Mouse (Mus musculus): Measurements from ENCODE around the gene Cyp2t4. TPM values are rescaled to one million over a fixed set of nuclear protein-coding genes. Genes with fewer than 3 reads are reported as not detected.

Cyp2t4 gene
- polyA plus RNA-seq, 1 experiment = 0.02 TPM

DNA sequence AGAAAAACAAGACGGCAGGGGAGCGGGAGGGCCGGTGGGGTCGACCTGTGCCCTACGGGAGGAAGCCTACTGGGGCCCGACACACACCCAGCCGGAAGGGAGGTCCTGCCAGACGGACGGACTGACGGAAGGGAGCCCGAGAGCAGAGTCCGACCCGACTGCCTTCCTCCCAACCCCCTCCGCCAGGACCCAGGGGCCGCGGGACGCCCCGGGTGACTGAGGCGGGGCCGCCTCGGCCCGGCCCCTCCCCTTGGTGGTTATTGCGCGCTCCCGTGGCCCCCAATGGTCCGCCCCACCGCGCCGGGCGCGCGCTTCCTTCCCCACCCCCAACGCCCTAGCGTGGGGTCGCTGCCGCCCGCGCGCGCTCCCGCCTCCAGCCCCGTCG is 12.7 kb downstream of the Cyp2t4 start:
- H3K4me3 ChIP-seq = peak overlapping the region; percentile 74
- no peaks in the 10 kb centered on the region for H3K36me3 ChIP-seq (ENCODE audit: control insufficient read depth, insufficient read depth)
- H3ac ChIP-seq (ENCODE audit: control insufficient read depth, insufficient read length) = peak overlapping the region; percentile 46
- H3K79me2 ChIP-seq (ENCODE audit: control insufficient read depth, insufficient read depth) = peaks cover 12% of the 10 kb centered on the region
- peak overlapping the region; percentile 79 for H3K4me2 ChIP-seq (ENCODE audit: low read depth)
- no peaks in the 10 kb centered on the region for H3K27me3 ChIP-seq (ENCODE audit: control insufficient read depth, insufficient read depth, insufficient read length)
- TF ChIP-seq SRF (IDR thresholded peaks at IDR 0.05; ENCODE audit: control insufficient read depth, insufficient read length, low read depth) (no peak), POLR2AphosphoS2 (IDR thresholded peaks at IDR 0.05; ENCODE audit: insufficient read length, low read depth) (peak; percentile 78), POLR2A (IDR thresholded peaks at IDR 0.05; ENCODE audit: insufficient read length, low read depth) (peak; percentile 65), CEBPB (IDR thresholded peaks at IDR 0.05; ENCODE audit: insufficient read depth, poor library complexity, severe bottlenecking) (no peak), E2F4 (IDR thresholded peaks at IDR 0.05; ENCODE audit: insufficient read depth) (no peak), MYOD1 (IDR thresholded peaks at IDR 0.05; ENCODE audit: control insufficient read depth in 1 of 3, insufficient read length in 2 of 3, low read depth in 2 of 3) (peak in 1 of 3 experiments; percentile 11), TCF3 (IDR thresholded peaks at IDR 0.05; ENCODE audit: insufficient read length, low read depth) (no peak)

DNA sequence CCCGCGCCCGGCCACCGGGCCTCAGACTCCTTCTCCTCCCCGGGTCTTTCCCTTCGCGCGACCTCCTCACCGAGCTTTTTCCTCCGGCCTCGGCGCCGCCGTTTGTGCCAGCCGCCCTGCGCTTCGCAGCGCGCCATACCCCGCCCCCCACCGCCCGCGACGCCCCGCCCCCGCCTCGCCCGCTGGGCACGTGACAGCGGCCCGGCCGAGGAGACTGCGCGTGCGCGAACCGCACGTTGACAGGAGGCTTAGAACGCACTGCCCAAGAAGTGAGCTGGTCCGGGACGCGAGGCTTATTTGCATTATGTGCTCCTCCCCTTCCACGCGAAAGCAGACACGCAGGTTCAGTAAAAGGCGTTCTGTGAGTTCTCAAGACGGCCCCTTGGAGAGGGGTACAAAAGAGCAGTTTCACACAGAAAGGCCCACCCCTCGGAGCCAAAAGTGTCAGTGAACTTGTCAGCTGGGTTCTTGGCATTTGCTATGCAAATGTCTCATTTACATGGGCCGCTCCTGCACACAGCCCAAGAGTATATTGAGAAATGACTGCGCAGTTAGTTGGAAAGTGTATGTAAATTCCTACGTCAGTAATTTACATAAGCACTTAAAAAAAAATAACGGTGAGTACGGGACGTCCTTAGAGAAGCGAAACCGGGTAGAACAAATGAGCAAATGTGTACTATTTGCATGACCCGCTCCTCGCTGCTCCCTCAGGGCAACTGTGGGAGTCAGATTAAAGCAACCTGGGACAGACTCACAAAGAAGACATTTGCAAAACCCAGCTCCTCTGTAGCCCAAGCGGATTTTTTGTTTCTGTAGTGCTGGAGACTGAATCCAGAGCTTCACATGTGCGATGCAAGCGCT is 13.3 kb downstream of the Cyp2t4 start, which contains the start of gene Egln2:
TSS of gene Egln2 (minus strand) at position 189 of the 861 bp plus-strand sequence.
- Histone ChIP-seq H3K27me3 (ENCODE audit: control insufficient read depth, insufficient read depth, insufficient read length) (no peaks in the 10 kb centered on the region), H3K36me3 (ENCODE audit: control insufficient read depth, insufficient read depth) (no peaks in the 10 kb centered on the region), H3K79me2 (ENCODE audit: control insufficient read depth, insufficient read depth) (peaks cover 12% of the 10 kb centered on the region), H3ac (ENCODE audit: control insufficient read depth, insufficient read length) (peak within 1 kb of the TSS; percentile 46), H3K4me2 (ENCODE audit: low read depth) (peak within 1 kb of the TSS; percentile 99), H3K4me3 (peak within 1 kb of the TSS; percentile 74)
- TF ChIP-seq POLR2AphosphoS2 (IDR thresholded peaks at IDR 0.05; ENCODE audit: insufficient read length, low read depth) (peak; percentile 91), MYOD1 (IDR thresholded peaks at IDR 0.05; ENCODE audit: control insufficient read depth in 1 of 3, insufficient read length in 2 of 3, low read depth in 2 of 3) (no peak), USF1 (IDR thresholded peaks at IDR 0.05; ENCODE audit: low read depth) (peak; percentile 80), POLR2A (IDR thresholded peaks at IDR 0.05; ENCODE audit: insufficient read length, low read depth) (peak; percentile 72), TCF3 (IDR thresholded peaks at IDR 0.05; ENCODE audit: insufficient read length, low read depth) (no peak)

DNA sequence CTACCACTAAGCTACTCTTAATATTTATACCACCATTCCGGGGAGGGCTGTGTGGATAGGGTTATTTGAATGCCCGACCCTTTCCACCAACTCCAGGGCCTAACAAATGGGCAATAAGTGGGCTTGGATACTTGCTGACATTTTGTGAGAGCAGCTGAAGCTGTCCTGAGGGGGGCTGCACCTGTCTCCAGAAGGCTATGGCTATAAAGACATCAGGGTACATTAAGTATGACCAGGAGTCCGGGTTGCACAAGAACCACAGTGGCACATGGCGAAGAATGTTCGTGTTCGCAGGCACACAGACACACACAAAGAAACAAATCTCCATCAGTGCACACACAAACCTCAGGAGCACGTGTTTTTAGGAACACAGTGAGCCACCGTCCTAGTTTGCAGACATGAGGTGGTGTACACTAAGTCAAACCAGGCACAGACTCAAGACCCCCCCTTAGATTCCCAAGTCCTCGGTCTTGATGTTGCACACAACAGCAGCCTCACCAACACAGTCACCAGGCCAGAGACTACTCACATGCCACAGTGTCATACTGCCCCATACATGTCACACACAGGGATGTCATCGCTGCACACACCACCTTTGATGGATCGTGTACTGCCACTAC is 14.1 kb downstream of the Cyp2t4 start:
- Histone ChIP-seq H3K36me3 (ENCODE audit: control insufficient read depth, insufficient read depth) (no peaks in the 10 kb centered on the region), H3K27me3 (ENCODE audit: control insufficient read depth, insufficient read depth, insufficient read length) (no peaks in the 10 kb centered on the region), H3K4me3 (peak overlapping the region; percentile 74), H3ac (ENCODE audit: control insufficient read depth, insufficient read length) (no peak overlapping the region), H3K4me2 (ENCODE audit: low read depth) (peak overlapping the region; percentile 99), H3K79me2 (ENCODE audit: control insufficient read depth, insufficient read depth) (peaks cover 12% of the 10 kb centered on the region)
- TF ChIP-seq POLR2AphosphoS2 (IDR thresholded peaks at IDR 0.05; ENCODE audit: insufficient read length, low read depth) (no peak), USF1 (IDR thresholded peaks at IDR 0.05; ENCODE audit: low read depth) (no peak), E2F4 (IDR thresholded peaks at IDR 0.05; ENCODE audit: insufficient read depth) (no peak), REST (IDR thresholded peaks at IDR 0.05; ENCODE audit: insufficient read depth, insufficient read length) (no peak), TCF3 (IDR thresholded peaks at IDR 0.05; ENCODE audit: insufficient read length, low read depth) (no peak), CEBPB (IDR thresholded peaks at IDR 0.05; ENCODE audit: insufficient read depth, poor library complexity, severe bottlenecking) (no peak), MYOD1 (IDR thresholded peaks at IDR 0.05; ENCODE audit: control insufficient read depth in 1 of 3, insufficient read length in 2 of 3, low read depth in 2 of 3) (no peak), MYOG (IDR thresholded peaks at IDR 0.05; ENCODE audit: control insufficient read depth in 1 of 3, insufficient read depth in 1 of 3, insufficient read length in 2 of 3, low read depth in 2 of 3) (no peak), MAX (IDR thresholded peaks at IDR 0.05; ENCODE audit: low read depth) (no peak), SRF (IDR thresholded peaks at IDR 0.05; ENCODE audit: control insufficient read depth, insufficient read length, low read depth) (no peak), POLR2A (IDR thresholded peaks at IDR 0.05; ENCODE audit: insufficient read length, low read depth) (no peak), TCF12 (IDR thresholded peaks at IDR 0.05; ENCODE audit: insufficient read depth, poor library complexity, severe bottlenecking) (no peak)

DNA sequence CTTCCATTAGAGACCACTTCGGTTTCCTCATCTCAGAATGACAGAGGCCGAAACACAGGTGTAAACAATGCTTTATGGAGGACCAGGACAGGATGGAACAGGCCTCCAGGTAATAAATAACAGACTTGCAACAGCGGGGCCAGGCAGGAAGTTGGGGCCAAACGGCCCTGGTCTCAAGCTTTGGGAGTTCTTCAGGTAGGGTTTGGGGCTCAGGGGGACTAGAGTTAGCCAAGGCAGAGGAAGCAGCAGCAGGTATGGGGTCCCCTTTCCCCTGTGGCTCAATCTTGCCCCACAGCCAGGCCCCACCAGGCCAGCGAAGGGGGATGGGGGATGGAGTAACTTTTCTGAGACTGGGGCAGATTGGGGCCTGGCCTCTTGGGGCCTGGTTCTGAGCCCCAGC is 14.9 kb downstream of the Cyp2t4 start:
- no peaks in the 10 kb centered on the region for H3K36me3 ChIP-seq (ENCODE audit: control insufficient read depth, insufficient read depth)

More for the DNA sequence above, 14.9 kb downstream of the Cyp2t4 start:
- no peak overlapping the region for H3K4me3 ChIP-seq
- H3ac ChIP-seq (ENCODE audit: control insufficient read depth, insufficient read length) = no peak overlapping the region
- H3K27me3 ChIP-seq (ENCODE audit: control insufficient read depth, insufficient read depth, insufficient read length) = no peaks in the 10 kb centered on the region
- no peak overlapping the region for H3K4me2 ChIP-seq (ENCODE audit: low read depth)
- TF ChIP-seq MYOD1 (IDR thresholded peaks at IDR 0.05; ENCODE audit: control insufficient read depth in 1 of 3, insufficient read length in 2 of 3, low read depth in 2 of 3) = no peak
- no peak for TF ChIP-seq MAX (IDR thresholded peaks at IDR 0.05; ENCODE audit: low read depth)
- TF ChIP-seq SRF (IDR thresholded peaks at IDR 0.05; ENCODE audit: control insufficient read depth, insufficient read length, low read depth) = no peak
- no peak for TF ChIP-seq TCF12 (IDR thresholded peaks at IDR 0.05; ENCODE audit: insufficient read depth, poor library complexity, severe bottlenecking)
- no peak for TF ChIP-seq POLR2A (IDR thresholded peaks at IDR 0.05; ENCODE audit: insufficient read length, low read depth)
- TF ChIP-seq TCF3 (IDR thresholded peaks at IDR 0.05; ENCODE audit: insufficient read length, low read depth) = no peak
- TF ChIP-seq USF1 (IDR thresholded peaks at IDR 0.05; ENCODE audit: low read depth) = no peak
- TF ChIP-seq MYOG (IDR thresholded peaks at IDR 0.05; ENCODE audit: control insufficient read depth in 1 of 3, insufficient read depth in 1 of 3, insufficient read length in 2 of 3, low read depth in 2 of 3) = no peak
- no peak for TF ChIP-seq E2F4 (IDR thresholded peaks at IDR 0.05; ENCODE audit: insufficient read depth)
- no peak for TF ChIP-seq POLR2AphosphoS2 (IDR thresholded peaks at IDR 0.05; ENCODE audit: insufficient read length, low read depth)
- no peak for TF ChIP-seq REST (IDR thresholded peaks at IDR 0.05; ENCODE audit: insufficient read depth, insufficient read length)
- TF ChIP-seq CEBPB (IDR thresholded peaks at IDR 0.05; ENCODE audit: insufficient read depth, poor library complexity, severe bottlenecking) = no peak
- peaks cover 12% of the 10 kb centered on the region for H3K79me2 ChIP-seq (ENCODE audit: control insufficient read depth, insufficient read depth)

Data from myocyte (in vitro differentiated cells).